ENCODE assay signal across 9 mouse cellular contexts in the genomic region with DNA sequence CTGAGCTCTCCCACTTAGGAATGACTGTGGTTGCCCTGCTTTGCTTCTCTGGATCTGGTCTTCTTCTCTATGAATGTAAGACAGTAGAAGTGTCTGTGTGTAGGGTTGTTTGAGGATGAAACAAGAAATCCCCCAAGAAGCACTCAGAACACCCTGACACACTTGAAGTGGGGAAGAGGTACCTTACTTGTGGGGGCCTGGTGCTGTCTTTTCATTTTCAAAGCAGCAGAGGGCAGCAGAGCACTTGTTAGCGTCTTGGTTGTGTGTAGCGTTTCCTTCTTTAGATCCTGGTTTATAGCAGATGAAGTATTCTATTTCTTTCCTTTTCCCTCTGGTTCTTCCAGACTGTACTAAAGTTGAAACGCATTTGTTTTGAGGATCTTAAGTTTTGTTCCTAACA. TPM values are rescaled to one million over a fixed set of nuclear protein-coding genes. Genes with fewer than 3 reads are reported as not detected.
A peak's percentile ranks its signal among the peaks of the same experiment; 100 is the strongest.
DNase-seq lines count a peak whose midpoint lies in the region; ATAC-seq and TF ChIP-seq lines count a peak whose summit lies in the region.
"Had no signal": no experiment of that assay in that cellular context is flagged by ENCODE, and none has a peak within 500 bp of the region (broad histone marks: within the 10 kb centered on the region; RNA-seq: fewer than 3 reads in every experiment).

No protein-coding gene starts in this region.

- TF ChIP-seq POLR2A in small intestine, adult 2 months (IDR thresholded peaks at IDR 0.05; ENCODE audit: low read depth, low read length), result no peak

- ATAC-seq in embryonic facial prominence, embryonic 13.5 days (ENCODE audit: insufficient number of reproducible peaks, insufficient read depth, low FRiP score, low TSS enrichment, low read depth), result no peak
- ATAC-seq in lung, postnatal 0 days, result peak; percentile 42; the same call in 1 of the 2 replicates

- DNase-seq in cerebellum, adult 11 months, result peak; percentile 25
- DNase-seq in cerebellum, adult 11-12 months, result no peak
- peak; percentile 30 for DNase-seq in urinary bladder, postnatal 25 days (ENCODE audit: low spot score)
- DNase-seq in urinary bladder, adult 2 months (ENCODE audit: low spot score), result no peak
- peak; percentile 64 for DNase-seq in kidney, postnatal 10 days
- DNase-seq in lung, postnatal 0 days (ENCODE audit: low spot score), result peak; percentile 72

- TF ChIP-seq EP300 in lung, postnatal 0 days (IDR thresholded peaks at IDR 0.05), result no peak

- H3K36me3 ChIP-seq in embryonic facial prominence, embryonic 13.5 days, result peaks cover 85% of the 10 kb centered on the region
- peaks cover 20% of the 10 kb centered on the region; the same call in 1 of the 2 replicates for H3K36me3 ChIP-seq in lung, postnatal 0 days (ENCODE audit: insufficient read depth, low read length)
- H3K36me3 ChIP-seq in small intestine, adult 2 months (ENCODE audit: control insufficient read depth, insufficient read depth, low read length), result peaks cover 51% of the 10 kb centered on the region

- 0 out of 2 replicates have a peak overlapping the region, but pooled peaks have one; percentile 0 for H3K27ac ChIP-seq in embryonic facial prominence, embryonic 13.5 days
- H3K27ac ChIP-seq in lung, postnatal 0 days (ENCODE audit: low read length), result no peak overlapping the region
- no peak overlapping the region for H3K27ac ChIP-seq in small intestine, adult 2 months (ENCODE audit: insufficient read depth, low read depth, low read length)
- H3K27ac ChIP-seq: hindbrain, embryonic 15.5 days had no signal

- no peaks in the 10 kb centered on the region for H3K27me3 ChIP-seq in embryonic facial prominence, embryonic 13.5 days
- H3K27me3 ChIP-seq in lung, postnatal 0 days (replicated peaks; ENCODE audit: insufficient read depth, low read length), result no peaks in the 10 kb centered on the region
- no peaks in the 10 kb centered on the region for H3K27me3 ChIP-seq in small intestine, adult 2 months (ENCODE audit: control insufficient read depth, insufficient read depth, low read length)
- H3K27me3 ChIP-seq: hindbrain, embryonic 15.5 days had no signal

- no peak overlapping the region for H3K4me3 ChIP-seq in embryonic facial prominence, embryonic 13.5 days
- H3K4me3 ChIP-seq in lung, postnatal 0 days (ENCODE audit: low read depth, low read length), result no peak overlapping the region
- H3K4me3 ChIP-seq in small intestine, adult 2 months (ENCODE audit: low read depth, low read length), result no peak overlapping the region
- H3K4me3 ChIP-seq: hindbrain, embryonic 15.5 days had no signal

- H3K4me1 ChIP-seq in embryonic facial prominence, embryonic 13.5 days, result no peaks in the 10 kb centered on the region
- H3K4me1 ChIP-seq in lung, postnatal 0 days (ENCODE audit: insufficient read depth, low read depth, low read length), result no peaks in the 10 kb centered on the region
- H3K4me1 ChIP-seq in small intestine, adult 2 months (ENCODE audit: control insufficient read depth, insufficient read depth, insufficient read length, low read length), result no peaks in the 10 kb centered on the region

- 23% methylated on average over 3 of the region's 3 CpGs for WGBS in embryonic facial prominence, embryonic 13.5 days
- 16% methylated on average over 3 of the region's 3 CpGs for WGBS in lung, postnatal 0 days
- 13% methylated on average over 3 of the region's 3 CpGs for WGBS in small intestine, adult 2 months

- no peak overlapping the region for H3K4me2 ChIP-seq in embryonic facial prominence, embryonic 13.5 days
- H3K4me2 ChIP-seq in lung, postnatal 0 days (replicated peaks; ENCODE audit: low read depth, low read length), result no peak overlapping the region
- H3K4me2 ChIP-seq: hindbrain, embryonic 15.5 days had no signal

- H3K9me3 ChIP-seq in embryonic facial prominence, embryonic 13.5 days, result no peaks in the 10 kb centered on the region
- no peaks in the 10 kb centered on the region for H3K9me3 ChIP-seq in lung, postnatal 0 days (ENCODE audit: low read length)
- H3K9me3 ChIP-seq: hindbrain, embryonic 15.5 days had no signal

- TF ChIP-seq CTCF in lung, postnatal 0 days (IDR thresholded peaks at IDR 0.05), result peak; percentile 80
- peak; percentile 3; the same call in 1 of the 2 replicates for TF ChIP-seq CTCF in small intestine, adult 2 months (IDR thresholded peaks at IDR 0.05; ENCODE audit: extremely low read depth, insufficient read length, insufficient replicate concordance, low read depth, low read length)

- H3K9ac ChIP-seq in embryonic facial prominence, embryonic 13.5 days, result no peak overlapping the region
- no peak overlapping the region for H3K9ac ChIP-seq in lung, postnatal 0 days (replicated peaks; ENCODE audit: low read depth)
- H3K9ac ChIP-seq: hindbrain, embryonic 15.5 days had no signal

RNA-seq across cellular contexts. Expression of a gene that starts 8.2 kb away (rescaled TPM):
- 0.07 and 0.25 TPM in 2 replicates for polyA plus RNA-seq in urinary bladder, adult 2 months (2012; rRNA removed)
- 0.47 and 0.69 TPM in 2 replicates for polyA plus RNA-seq in embryonic facial prominence, embryonic 13.5 days (2015; fragmentation: Nextera tagmentation; extraction: Ambion mirVana)
- polyA plus RNA-seq in lung, postnatal 0 days (2015; fragmentation: Nextera tagmentation; extraction: Ambion mirVana), result 0.23 and 0.25 TPM in 2 replicates
- polyA plus RNA-seq in small intestine, adult 2 months (2012; rRNA removed), result 0.16 and 0.17 TPM in 2 replicates

RNA-seq across cellular contexts. Expression of a gene that starts 8.7 kb away (rescaled TPM):
- 185 and 189 TPM in 2 replicates for polyA plus RNA-seq in urinary bladder, adult 2 months (2012; rRNA removed)
- polyA plus RNA-seq in embryonic facial prominence, embryonic 13.5 days (2015; fragmentation: Nextera tagmentation; extraction: Ambion mirVana), result 275 and 283 TPM in 2 replicates
- 163 and 168 TPM in 2 replicates for polyA plus RNA-seq in lung, postnatal 0 days (2015; fragmentation: Nextera tagmentation; extraction: Ambion mirVana)
- 85.3 and 141 TPM in 2 replicates for polyA plus RNA-seq in small intestine, adult 2 months (2012; rRNA removed)

RNA-seq across cellular contexts. Expression of a gene that starts 59.8 kb away (rescaled TPM):
- not detected in 2 replicates for polyA plus RNA-seq in urinary bladder, adult 2 months (2012; rRNA removed)
- 1.3 TPM in 1 of 2 replicates, not detected in the other for polyA plus RNA-seq in embryonic facial prominence, embryonic 13.5 days (2015; fragmentation: Nextera tagmentation; extraction: Ambion mirVana)
- polyA plus RNA-seq in lung, postnatal 0 days (2015; fragmentation: Nextera tagmentation; extraction: Ambion mirVana), result 0.70 and 0.79 TPM in 2 replicates
- 0.33 TPM in 1 of 2 replicates, not detected in the other for polyA plus RNA-seq in small intestine, adult 2 months (2012; rRNA removed)

Comparison
In these comparisons a context has a peak if more than half of its experiments do, and no peak if none do; other contexts are left out.
1. DNase-seq: peak in cerebellum, adult 11 months (single experiment), urinary bladder, postnatal 25 days (single experiment), kidney, postnatal 10 days (single experiment) and lung, postnatal 0 days (single experiment); none in cerebellum, adult 11-12 months (single experiment) and urinary bladder, adult 2 months (single experiment).